In genomic region chr11:4947813-4948174, GRCm38 (mm10) we compare ENCODE assay signal across 8 mouse cellular contexts. TPM values are rescaled to one million over a fixed set of nuclear protein-coding genes. Genes with fewer than 3 reads are reported as not detected.
A peak's percentile ranks its signal among the peaks of the same experiment; 100 is the strongest.
DNase-seq lines count a peak whose midpoint lies in the region; ATAC-seq and TF ChIP-seq lines count a peak whose summit lies in the region.

Nefh (minus strand) TSS chr11:4948064.

- under 1% methylated on average over 41 of the region's 41 CpGs for whole genome bisulfite sequencing in cerebellum, adult 2 months
- WGBS in lung, embryonic 14.5 days: 2% methylated on average over 41 of the region's 41 CpGs
- under 1% methylated on average over 20 of the region's 41 CpGs for WGBS in forebrain, embryonic 13.5 days
- WGBS in limb, embryonic 11.5 days: 2% methylated on average over 40 of the region's 41 CpGs
- WGBS in stomach, embryonic 14.5 days: 2% methylated on average over 38 of the region's 41 CpGs

- peak; percentile 36 to 37 for DNase-seq in cerebellum, adult 2 months
- no peak for DNase-seq in cerebellum, adult 9-10 months
- DNase-seq in lung, embryonic 14.5 days: no peak
- no peak for DNase-seq in lung, postnatal 25 days (ENCODE audit: low spot score)
- no peak for DNase-seq in limb, embryonic 11.5 days (ENCODE audit: low spot score)

- no peak within 1 kb of the TSS for H3K27ac ChIP-seq in cerebellum, adult 2 months (ENCODE audit: insufficient read depth, low read length)
- no peak within 1 kb of the TSS for H3K27ac ChIP-seq in lung, embryonic 14.5 days (ENCODE audit: low read depth)
- H3K27ac ChIP-seq in forebrain, embryonic 13.5 days: peak within 1 kb of the TSS; percentile 77
- H3K27ac ChIP-seq in limb, embryonic 11.5 days (replicated peaks; ENCODE audit: low read depth, low read length): no peak within 1 kb of the TSS
- no peak within 1 kb of the TSS for H3K27ac ChIP-seq in stomach, embryonic 14.5 days (ENCODE audit: low read length)

- no peaks in the 10 kb centered on the region for H3K4me1 ChIP-seq in cerebellum, adult 2 months (ENCODE audit: control insufficient read depth, insufficient read depth, low read length)
- peaks cover 6% of the 10 kb centered on the region; the same call in 1 of the 2 replicates for H3K4me1 ChIP-seq in lung, embryonic 14.5 days (ENCODE audit: insufficient read depth)
- H3K4me1 ChIP-seq in forebrain, embryonic 13.5 days: peaks cover 35% of the 10 kb centered on the region
- peaks cover 6% of the 10 kb centered on the region for H3K4me1 ChIP-seq in limb, embryonic 11.5 days (ENCODE audit: control insufficient read depth, insufficient read depth, low read length)
- peaks cover 7% of the 10 kb centered on the region; the same call in 1 of the 2 replicates for H3K4me1 ChIP-seq in stomach, embryonic 14.5 days (ENCODE audit: control insufficient read depth, insufficient read depth, low read length)

- TF ChIP-seq CTCF in cerebellum, adult 2 months (IDR thresholded peaks at IDR 0.05; ENCODE audit: borderline replicate concordance, insufficient read depth, low read depth, low read length): no peak
- no peak for TF ChIP-seq CTCF in lung, embryonic 14.5 days (IDR thresholded peaks at IDR 0.05; ENCODE audit: low read depth)

- TF ChIP-seq POLR2A in cerebellum, adult 2 months (IDR thresholded peaks at IDR 0.05; ENCODE audit: borderline replicate concordance, insufficient read depth, low read length): no peak

- H3K27me3 ChIP-seq in cerebellum, adult 2 months (ENCODE audit: control insufficient read depth, insufficient read depth, low read length): peaks cover 2% of the 10 kb centered on the region
- peaks cover 64% of the 10 kb centered on the region for H3K27me3 ChIP-seq in lung, embryonic 14.5 days (ENCODE audit: insufficient read depth, low read length)
- H3K27me3 ChIP-seq in forebrain, embryonic 13.5 days: peaks cover 82% of the 10 kb centered on the region
- peaks cover 81% of the 10 kb centered on the region for H3K27me3 ChIP-seq in limb, embryonic 11.5 days (ENCODE audit: control insufficient read depth, insufficient read depth, low read length)
- H3K27me3 ChIP-seq in stomach, embryonic 14.5 days (ENCODE audit: control insufficient read depth, insufficient read depth, low read length): peaks cover 48% of the 10 kb centered on the region

- ATAC-seq in lung, embryonic 14.5 days (ENCODE audit: insufficient read depth): no peak
- peak; percentile 58 for ATAC-seq in forebrain, embryonic 13.5 days
- ATAC-seq in limb, embryonic 11.5 days (ENCODE audit: insufficient number of reproducible peaks, low FRiP score, low TSS enrichment, low read depth): peak; percentile 49; the same call in 1 of the 2 replicates
- no peak for ATAC-seq in stomach, embryonic 14.5 days (ENCODE audit: insufficient number of reproducible peaks, insufficient read depth, low FRiP score, low read depth)
- no peak for ATAC-seq in erythroid progenitor cell, adult 5-6 weeks (replicated peaks; ENCODE audit: low FRiP score, poor library complexity, severe bottlenecking)

- peak within 1 kb of the TSS; percentile 81 for H3K4me2 ChIP-seq in lung, embryonic 14.5 days
- H3K4me2 ChIP-seq in forebrain, embryonic 13.5 days: peak within 1 kb of the TSS; percentile 78
- H3K4me2 ChIP-seq in limb, embryonic 11.5 days (ENCODE audit: low read depth, severe bottlenecking): peak within 1 kb of the TSS; percentile 84
- H3K4me2 ChIP-seq in stomach, embryonic 14.5 days (replicated peaks; ENCODE audit: low read depth, low read length): peak within 1 kb of the TSS; percentile 83

- peak within 1 kb of the TSS; percentile 6; the same call in 1 of the 2 replicates for H3K9ac ChIP-seq in lung, embryonic 14.5 days
- peak within 1 kb of the TSS; percentile 71 for H3K9ac ChIP-seq in forebrain, embryonic 13.5 days
- H3K9ac ChIP-seq in limb, embryonic 11.5 days (ENCODE audit: low read length): no peak within 1 kb of the TSS
- H3K9ac ChIP-seq in stomach, embryonic 14.5 days (replicated peaks; ENCODE audit: low read depth, low read length): no peak within 1 kb of the TSS; the same call in 1 of the 2 replicates

- H3K36me3 ChIP-seq in lung, embryonic 14.5 days (ENCODE audit: insufficient read depth): no peaks in the 10 kb centered on the region
- H3K36me3 ChIP-seq in forebrain, embryonic 13.5 days (ENCODE audit: poor library complexity, severe bottlenecking): no peaks in the 10 kb centered on the region
- H3K36me3 ChIP-seq in limb, embryonic 11.5 days (ENCODE audit: control insufficient read depth, insufficient read depth, low read length): no peaks in the 10 kb centered on the region
- H3K36me3 ChIP-seq in stomach, embryonic 14.5 days (ENCODE audit: control insufficient read depth, insufficient read depth, low read length): no peaks in the 10 kb centered on the region

- H3K4me3 ChIP-seq in cerebellum, adult 2 months (replicated peaks; ENCODE audit: insufficient read depth, low read depth, low read length): peak within 1 kb of the TSS; percentile 35
- peak within 1 kb of the TSS; percentile 45 for H3K4me3 ChIP-seq in lung, embryonic 14.5 days (ENCODE audit: low read depth, low read length)
- peak within 1 kb of the TSS; percentile 58 for H3K4me3 ChIP-seq in forebrain, embryonic 13.5 days
- peak within 1 kb of the TSS; percentile 39 for H3K4me3 ChIP-seq in limb, embryonic 11.5 days (ENCODE audit: low read depth, low read length)
- H3K4me3 ChIP-seq in stomach, embryonic 14.5 days (ENCODE audit: low read depth, low read length): peak within 1 kb of the TSS; percentile 46

- no peaks in the 10 kb centered on the region for H3K9me3 ChIP-seq in lung, embryonic 14.5 days (ENCODE audit: low read depth, low read length)
- H3K9me3 ChIP-seq in forebrain, embryonic 13.5 days (replicated peaks): no peaks in the 10 kb centered on the region
- H3K9me3 ChIP-seq in limb, embryonic 11.5 days (ENCODE audit: control insufficient read depth, low read length): no peaks in the 10 kb centered on the region
- no peaks in the 10 kb centered on the region for H3K9me3 ChIP-seq in stomach, embryonic 14.5 days (ENCODE audit: control insufficient read depth, low read depth, low read length)

RNA-seq across cellular contexts. Expression of gene Nefh, which starts in this region (rescaled TPM):
- polyA plus RNA-seq in cerebellum, adult 2 months (2012; rRNA removed): 197 and 273 TPM in 2 replicates
- polyA plus RNA-seq in lung, embryonic 14.5 days (2014; fragmentation: Nextera tagmentation; extraction: Ambion mirVana): 0.35 and 0.36 TPM in 2 replicates
- 0.37 and 0.50 TPM in 2 replicates for polyA plus RNA-seq in forebrain, embryonic 13.5 days (2015; fragmentation: Nextera tagmentation; extraction: Ambion mirVana)
- polyA plus RNA-seq in limb, embryonic 11.5 days (2014; fragmentation: Nextera tagmentation; extraction: Ambion mirVana): 0.08 TPM in 1 of 2 replicates, not detected in the other
- polyA plus RNA-seq in stomach, embryonic 14.5 days (2014; fragmentation: Nextera tagmentation; extraction: Ambion mirVana): 0.78 and 0.88 TPM in 2 replicates
- not detected in 2 replicates for total RNA-seq in erythroid progenitor cell, adult 5-6 weeks (2015; ENCODE audit: low replicate concordance)
- 0.39 and 0.98 TPM in 2 replicates for total RNA-seq in erythroid progenitor cell, adult 5-6 weeks (2017; ENCODE audit: low replicate concordance)

Comparison
In these comparisons a context has a peak if more than half of its experiments do, and no peak if none do; other contexts are left out.
1. RNA of gene Nefh (polyA plus RNA-seq): 197 to 273 TPM in cerebellum, adult 2 months; 0.78 to 0.88 TPM in stomach, embryonic 14.5 days, 0.37 to 0.50 TPM in forebrain, embryonic 13.5 days, 0.35 to 0.36 TPM in lung, embryonic 14.5 days and 0.08 TPM in limb, embryonic 11.5 days; every median in the first group is over 100 times any median in the second.
2. DNase-seq: peak in cerebellum, adult 2 months (2 of 2); none in cerebellum, adult 9-10 months (single experiment), lung, embryonic 14.5 days (single experiment), lung, postnatal 25 days (single experiment) and limb, embryonic 11.5 days (single experiment).
3. Peak in ATAC-seq, H3K4me3 ChIP-seq, H3K27ac ChIP-seq, H3K9ac ChIP-seq and H3K4me2 ChIP-seq in forebrain, embryonic 13.5 days; RNA of the gene not detected or under 1 TPM.
4. Peak in ATAC-seq, H3K4me3 ChIP-seq and H3K4me2 ChIP-seq in limb, embryonic 11.5 days; RNA of the gene not detected or under 1 TPM.
5. Peak in every context shown above with its lines, with median percentiles within 50 percentile points of each other: H3K4me3 ChIP-seq and H3K4me2 ChIP-seq.